Mouse (Mus musculus): ENCODE measurements around the gene Aif1. TPM values are rescaled to one million over a fixed set of nuclear protein-coding genes. Genes with fewer than 3 reads are reported as not detected.

Aif1 gene
- polyA plus RNA-seq, 1 experiment = 17.2 TPM

DNA sequence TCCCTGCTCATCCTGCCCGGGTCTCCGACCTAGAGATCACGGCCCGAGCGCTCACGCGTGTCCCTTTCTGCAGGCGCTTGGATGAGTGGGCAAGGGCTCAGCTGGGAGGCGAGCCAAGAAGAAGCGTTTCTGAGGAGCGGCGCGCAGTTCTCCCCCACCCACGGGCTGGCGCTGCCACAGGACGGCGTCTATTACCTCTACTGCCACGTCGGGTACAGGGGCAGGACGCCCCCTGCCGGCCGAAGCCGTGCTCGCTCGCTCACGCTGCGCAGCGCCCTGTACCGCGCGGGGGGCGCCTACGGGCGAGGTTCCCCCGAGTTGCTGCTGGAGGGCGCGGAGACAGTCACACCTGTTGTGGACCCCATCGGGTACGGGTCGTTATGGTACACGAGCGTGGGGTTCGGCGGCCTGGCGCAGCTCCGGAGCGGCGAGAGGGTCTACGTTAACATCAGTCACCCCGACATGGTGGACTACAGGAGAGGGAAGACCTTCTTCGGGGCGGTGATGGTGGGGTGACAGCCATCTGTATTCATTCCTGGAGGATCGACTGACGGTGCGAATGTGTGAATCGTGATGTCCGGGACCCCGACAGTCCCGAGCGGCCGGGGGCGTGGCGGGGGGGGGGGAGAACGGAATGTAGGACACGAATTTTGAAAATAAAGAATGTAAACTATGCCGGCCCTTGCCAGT is 19.9 kb upstream of the Aif1 start:
- DNase-seq (ENCODE audit: extremely low spot score in 1 of 2, low spot score in 1 of 2) = peak in 1 of 2 experiments; percentile 87

DNA sequence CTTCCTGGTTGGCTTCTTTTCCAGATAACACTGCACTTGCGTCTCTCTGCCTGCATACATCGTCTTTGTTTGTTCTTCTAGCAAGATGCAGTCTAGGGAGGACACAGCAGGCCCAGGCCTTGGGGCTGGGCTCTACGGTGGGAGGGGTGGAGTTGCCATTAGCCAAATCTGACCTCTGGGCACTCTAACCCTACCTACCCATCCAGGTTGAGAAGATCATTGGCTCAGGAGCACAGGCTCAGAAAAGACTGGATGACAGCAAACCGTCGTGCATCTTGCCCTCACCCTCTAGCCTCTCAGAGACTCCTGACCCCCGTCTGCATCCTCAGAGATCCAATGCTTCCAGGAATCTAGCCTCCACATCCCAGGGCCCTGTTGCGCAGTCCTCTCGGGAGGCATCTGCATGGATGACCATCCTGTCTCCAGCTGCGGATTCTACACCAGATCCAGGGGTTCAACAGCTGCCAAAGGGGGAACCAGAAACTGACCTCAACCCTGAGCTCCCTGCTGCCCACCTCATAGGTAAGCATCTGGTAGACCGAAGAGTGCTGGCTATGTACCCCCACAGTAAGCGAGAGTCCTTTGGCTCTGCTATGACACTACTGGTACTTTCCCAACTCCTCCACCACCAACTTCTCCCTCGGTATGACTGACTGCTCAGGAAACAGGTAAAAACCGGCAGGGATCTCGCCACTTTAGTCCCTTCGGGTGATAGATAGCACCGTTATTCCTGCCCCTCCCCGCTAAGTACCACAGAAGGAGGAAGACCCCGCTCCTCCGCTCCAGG is 19.2 kb upstream of the Aif1 start:
- no peak for DNase-seq (ENCODE audit: extremely low spot score in 1 of 2, low spot score in 1 of 2)

DNA sequence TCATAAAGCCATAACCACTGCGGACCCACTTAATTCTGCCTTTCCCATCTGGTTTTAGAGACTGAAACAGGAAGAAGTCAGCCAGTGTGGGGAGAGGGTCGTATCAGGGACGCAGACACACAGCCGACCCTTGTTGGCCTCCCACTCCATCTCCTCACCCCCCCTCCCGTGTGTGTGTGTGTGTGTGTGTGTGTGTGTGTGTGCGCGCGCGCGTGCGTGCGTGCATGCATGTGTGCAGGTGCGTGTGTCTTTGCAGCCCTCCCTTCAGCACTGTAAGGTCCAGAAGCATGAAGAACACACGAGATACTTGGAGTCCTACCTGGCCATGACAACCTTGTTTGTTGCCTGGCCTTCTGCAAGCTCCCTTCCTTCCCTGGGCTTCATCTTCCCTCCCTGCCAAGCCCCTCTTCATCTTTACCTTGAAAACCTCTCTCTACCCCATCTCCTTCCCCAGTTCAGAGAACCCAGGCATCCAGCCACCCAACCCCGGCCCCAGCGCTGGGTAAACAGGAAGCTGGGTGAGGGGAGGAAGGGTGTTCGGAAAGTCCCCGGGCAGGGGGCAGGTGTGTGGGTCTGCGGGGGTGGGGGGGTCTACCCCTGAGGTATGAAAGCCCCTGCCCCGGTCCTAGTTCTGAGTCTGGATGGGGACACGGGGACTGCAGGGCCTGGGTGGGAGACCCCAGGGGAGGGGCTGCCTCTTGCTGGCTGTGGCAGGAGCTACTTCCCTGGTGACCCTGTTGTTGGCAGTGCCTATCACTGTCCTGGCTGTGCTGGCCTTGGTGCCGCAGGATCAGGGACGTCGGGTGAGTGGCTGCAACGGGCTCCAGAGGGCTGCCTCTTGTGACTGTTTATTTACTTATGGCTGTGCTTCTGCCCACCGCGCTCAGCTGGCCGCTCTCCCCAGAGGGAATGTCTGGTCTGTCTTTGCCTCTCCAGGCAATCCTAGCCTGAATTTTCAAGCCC is 18.3 kb upstream of the Aif1 start, which contains the start of gene Ltb:
Ltb (plus strand) TSS at position 559 of the 963 bp plus-strand sequence.
- DNase-seq (ENCODE audit: extremely low spot score in 1 of 2, low spot score in 1 of 2) = no peak

DNA sequence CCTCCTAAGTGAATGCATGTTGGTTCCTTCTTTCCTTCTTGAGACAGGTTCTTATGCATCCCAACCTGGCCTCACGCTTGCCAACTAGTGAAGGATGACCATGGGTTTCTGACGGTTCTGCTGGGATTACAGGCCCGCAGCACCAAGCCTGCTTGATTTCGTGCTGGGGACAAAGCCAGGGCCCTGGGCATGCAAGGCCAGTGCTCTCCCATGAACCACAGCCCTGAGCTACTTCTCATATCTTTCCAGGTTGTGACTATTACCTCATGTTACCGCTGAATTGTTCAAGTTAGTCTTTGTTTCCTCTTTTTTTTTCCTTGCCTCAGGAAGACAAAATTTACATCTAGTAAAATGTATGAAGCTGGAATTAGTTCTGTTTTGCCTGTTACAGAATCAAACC is 17.1 kb upstream of the Aif1 start:
- no peak for DNase-seq (ENCODE audit: extremely low spot score in 1 of 2, low spot score in 1 of 2)

DNA sequence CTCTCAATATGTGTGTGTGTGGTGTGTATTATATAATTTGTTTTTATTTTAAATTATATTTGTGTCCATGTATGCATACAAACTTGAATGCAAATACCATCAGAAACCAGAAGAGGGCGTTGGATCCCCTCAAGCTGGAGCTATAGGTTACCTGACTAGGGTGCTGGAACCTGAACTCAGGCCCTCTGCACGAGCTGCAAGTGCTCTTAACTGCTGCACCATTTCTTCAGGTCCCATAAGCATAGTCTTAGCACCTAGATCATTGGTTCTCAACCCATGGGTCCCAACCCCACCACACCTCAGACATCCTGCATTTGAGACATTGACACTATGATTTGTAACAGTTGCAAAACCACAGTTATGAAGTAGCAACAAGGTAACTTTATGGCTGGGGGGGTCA is 15.9 kb upstream of the Aif1 start:
- DNase-seq (ENCODE audit: extremely low spot score in 1 of 2, low spot score in 1 of 2) = no peak

DNA sequence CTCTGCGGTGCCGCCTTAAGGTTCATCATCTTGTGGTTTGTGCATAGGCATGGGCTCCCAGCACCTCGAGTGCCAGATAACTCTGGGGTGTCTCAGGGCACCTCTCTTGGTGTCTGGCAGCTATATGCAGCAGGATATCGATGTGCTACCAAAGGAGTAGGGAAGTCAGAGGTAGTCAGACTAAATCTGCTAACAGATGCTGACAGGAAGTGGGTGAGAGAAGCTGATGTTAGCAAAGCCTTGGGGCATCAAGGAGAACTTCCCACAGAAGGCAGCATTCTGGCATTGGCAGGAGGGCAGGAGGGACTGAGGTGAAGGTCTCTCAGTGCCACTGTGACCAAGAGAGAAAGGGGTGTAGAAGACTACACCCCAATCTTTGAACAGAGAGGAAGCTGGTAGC is 14.2 kb upstream of the Aif1 start:
- no peak for DNase-seq (ENCODE audit: extremely low spot score in 1 of 2, low spot score in 1 of 2)

DNA sequence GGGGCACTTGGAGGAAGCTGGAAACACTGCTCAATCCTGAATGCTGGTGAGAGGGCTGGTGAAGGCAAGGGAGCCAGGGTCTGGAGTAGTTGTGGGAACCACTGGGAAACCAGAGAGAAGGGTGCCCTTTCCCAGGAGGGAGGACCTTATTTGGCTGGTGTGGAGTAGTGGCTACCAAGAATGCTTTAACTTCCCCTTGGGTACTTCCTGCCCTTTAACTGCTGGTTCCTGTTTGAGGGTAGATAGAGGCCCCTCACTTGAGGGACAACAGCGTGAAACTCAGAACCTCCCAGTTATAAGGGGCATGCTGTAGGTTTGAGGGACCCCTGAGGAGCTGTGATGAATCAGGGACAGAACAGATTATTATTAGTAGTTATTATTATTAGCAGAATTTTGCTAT is 13.3 kb upstream of the Aif1 start:
- no peak for DNase-seq (ENCODE audit: extremely low spot score in 1 of 2, low spot score in 1 of 2)

DNA sequence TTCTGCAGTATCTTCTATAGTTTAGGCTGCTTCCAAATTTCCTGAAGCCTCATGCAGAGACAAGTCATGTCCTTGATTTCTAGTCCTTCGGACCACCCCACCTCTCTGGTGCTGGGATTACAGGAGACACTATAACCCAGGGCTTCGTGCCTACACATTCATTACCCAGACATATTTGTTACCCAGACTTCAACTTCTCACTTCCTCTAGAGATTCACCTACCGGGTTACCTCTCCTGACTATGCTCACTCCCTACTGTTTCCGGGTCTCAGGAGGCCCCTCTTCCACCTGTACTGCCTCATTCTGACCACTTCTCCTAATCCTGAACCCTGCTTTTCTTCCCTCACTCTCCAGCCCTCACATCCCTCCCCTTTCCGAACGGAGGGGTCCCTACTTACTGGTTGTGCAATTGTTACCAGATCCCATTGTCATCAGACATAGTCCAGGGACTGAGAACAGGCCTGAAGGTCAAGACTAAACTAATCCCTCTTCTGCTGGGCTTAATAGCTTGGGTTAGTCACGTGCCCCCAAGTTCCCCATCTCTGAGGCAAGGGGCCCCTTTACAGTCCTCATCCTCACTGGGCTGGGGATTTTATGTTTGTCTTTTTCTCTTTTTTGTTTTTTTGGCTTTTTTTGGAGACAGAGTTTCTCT is 12.2 kb upstream of the Aif1 start, which contains the start of gene Lst1:
Lst1 (minus strand) TSS at position 481 of the 652 bp plus-strand sequence.
- no peak for DNase-seq (ENCODE audit: extremely low spot score in 1 of 2, low spot score in 1 of 2)

DNA sequence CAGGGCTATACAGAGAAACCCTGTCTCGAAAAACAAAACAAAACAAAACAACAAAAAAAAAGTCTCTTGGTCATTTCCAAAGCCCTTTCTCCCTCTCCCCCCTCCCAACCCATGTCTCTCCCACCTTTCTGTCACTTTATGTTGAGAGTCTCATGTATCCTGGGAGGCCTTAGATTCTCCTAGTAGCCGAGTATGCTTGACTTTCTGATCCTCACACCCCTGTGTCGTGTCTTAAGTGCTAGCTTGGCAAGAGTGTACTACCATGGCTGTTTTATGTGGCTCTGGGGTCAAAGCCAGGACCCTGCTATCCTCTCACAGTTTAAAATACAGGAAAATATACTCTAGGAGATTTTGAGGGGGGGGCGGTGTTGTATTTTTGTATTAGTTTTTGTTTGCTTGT is 11.5 kb upstream of the Aif1 start:
- no peak for DNase-seq (ENCODE audit: extremely low spot score in 1 of 2, low spot score in 1 of 2)

DNA sequence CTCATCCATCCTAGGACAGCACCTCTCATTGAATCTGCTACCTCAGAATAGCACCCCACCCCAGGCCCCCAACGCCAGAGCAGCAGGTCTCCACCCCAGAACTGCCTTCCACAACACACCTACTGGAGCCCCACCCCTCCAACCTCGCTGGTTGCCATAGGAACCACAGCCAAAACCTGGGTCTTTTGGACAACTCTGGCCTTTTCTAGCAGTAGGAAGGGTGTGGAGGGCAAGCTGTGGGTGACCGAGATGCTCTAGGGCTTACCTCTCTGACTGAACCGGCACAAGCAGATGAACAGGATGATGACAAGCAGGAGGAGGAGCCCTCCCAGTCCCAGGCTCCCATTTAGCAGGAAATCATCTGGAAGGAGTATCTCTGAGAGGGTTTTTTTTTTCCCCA is 10.8 kb upstream of the Aif1 start:
- DNase-seq (ENCODE audit: extremely low spot score in 1 of 2, low spot score in 1 of 2) = no peak

DNA sequence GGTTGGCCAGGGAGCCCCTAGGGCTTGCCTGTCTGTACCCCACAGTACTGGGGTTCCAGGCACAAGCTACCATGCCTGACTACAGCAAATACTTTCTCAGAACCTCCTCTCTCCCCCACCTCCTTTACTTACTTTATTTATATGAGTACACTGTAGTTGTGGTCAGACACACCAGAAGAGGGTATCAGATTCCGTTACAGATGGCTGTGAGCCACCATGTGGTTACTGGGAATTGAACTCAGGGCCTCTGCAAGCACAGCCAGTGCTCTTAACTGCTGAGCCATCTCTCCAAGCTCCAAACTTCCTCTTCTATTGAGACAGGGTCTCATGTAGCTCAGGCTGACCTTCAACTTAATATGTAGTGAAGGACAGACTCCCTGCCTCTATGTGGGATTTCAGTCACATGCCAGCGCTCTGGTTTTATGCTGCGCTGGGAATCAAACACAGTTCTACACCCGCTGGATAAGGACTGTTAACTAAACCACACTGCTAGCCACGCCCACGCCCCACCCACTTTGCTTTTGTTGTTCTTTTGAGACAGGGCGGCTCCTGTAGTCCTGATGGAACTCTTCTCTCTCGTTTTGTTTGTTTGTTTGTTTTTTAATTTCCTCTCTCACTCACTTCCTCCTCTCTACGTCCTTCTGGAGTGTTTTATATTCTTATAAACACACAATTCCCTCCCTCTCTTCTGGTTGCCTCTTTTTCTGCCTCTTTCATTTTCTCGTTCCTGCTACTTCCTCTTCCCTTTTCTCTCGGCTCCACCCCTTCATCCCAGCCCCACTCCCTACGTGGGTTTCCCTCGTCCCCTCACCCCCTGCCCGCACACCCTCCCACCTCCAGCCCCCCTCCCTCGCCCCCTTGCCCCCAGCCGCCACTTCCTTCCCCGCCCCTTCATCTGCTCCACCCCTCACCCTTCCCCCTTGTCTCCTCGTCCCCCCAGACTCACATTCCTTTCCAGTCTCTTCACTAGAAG is 10.1 kb upstream of the Aif1 start:
- no peak for DNase-seq (ENCODE audit: extremely low spot score in 1 of 2, low spot score in 1 of 2)

DNA sequence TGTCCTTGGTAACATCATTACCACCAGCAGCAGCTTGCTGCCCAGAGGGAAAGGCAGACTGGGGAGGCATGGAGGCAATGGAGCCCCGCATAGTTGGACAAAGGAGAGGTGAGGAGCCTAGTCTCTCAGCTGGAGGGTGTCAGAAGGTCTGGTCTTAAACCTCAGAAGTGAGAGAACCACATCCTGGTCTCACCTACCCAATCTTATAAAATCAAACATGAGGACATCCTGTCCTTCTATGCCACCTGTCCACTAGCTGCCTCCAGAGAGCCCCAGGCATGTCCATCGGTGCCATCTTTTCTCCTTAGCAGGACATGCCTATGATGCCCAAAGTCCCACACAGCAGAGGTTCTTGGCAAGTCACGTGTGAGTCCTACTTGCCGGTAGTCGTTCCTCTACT is 4.2 kb upstream of the Aif1 start:
- no peak for DNase-seq (ENCODE audit: extremely low spot score in 1 of 2, low spot score in 1 of 2)

DNA sequence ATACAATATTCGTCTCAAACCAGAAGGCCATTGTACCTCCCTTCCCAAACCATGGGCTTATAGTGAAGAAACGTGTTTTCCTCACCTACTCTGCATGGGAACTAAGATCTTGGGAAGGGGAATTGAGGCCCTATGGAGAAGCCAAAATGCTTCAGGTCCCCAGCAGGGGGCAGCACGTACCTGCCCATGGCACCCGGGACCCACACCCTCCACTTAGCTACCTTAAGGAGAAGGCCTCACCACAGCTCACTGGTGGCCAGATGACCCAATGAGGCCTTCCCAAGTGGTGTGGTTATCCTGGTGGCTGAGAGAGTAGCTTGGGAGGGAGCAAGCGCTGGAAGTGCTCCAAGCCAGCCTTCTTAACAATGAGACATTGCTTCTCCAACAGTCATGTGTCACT is 2.7 kb upstream of the Aif1 start:
- DNase-seq (ENCODE audit: extremely low spot score in 1 of 2, low spot score in 1 of 2) = peak in 1 of 2 experiments; percentile 72

DNA sequence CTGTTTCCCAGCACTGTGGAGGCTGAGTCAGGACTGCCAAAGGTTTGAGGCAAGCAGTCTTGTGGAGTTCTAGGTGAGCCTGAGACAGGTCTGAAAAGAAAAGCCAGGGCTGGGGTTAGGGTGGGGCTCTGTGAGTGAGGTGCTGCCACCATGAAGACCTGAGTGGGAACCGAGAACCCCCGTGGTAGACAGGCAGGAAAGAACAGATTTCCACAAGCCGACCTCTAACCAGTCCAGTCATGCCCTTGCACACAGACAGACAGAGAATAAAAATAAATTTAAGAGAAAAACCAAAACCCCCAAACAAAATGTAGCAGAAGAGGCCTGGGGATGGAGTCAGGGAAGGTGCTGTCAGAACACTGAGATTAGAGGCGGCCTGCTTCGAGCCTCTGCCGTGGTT is 486 bp downstream of the Aif1 start:
- DNase-seq (ENCODE audit: extremely low spot score in 1 of 2, low spot score in 1 of 2) = no peak

DNA sequence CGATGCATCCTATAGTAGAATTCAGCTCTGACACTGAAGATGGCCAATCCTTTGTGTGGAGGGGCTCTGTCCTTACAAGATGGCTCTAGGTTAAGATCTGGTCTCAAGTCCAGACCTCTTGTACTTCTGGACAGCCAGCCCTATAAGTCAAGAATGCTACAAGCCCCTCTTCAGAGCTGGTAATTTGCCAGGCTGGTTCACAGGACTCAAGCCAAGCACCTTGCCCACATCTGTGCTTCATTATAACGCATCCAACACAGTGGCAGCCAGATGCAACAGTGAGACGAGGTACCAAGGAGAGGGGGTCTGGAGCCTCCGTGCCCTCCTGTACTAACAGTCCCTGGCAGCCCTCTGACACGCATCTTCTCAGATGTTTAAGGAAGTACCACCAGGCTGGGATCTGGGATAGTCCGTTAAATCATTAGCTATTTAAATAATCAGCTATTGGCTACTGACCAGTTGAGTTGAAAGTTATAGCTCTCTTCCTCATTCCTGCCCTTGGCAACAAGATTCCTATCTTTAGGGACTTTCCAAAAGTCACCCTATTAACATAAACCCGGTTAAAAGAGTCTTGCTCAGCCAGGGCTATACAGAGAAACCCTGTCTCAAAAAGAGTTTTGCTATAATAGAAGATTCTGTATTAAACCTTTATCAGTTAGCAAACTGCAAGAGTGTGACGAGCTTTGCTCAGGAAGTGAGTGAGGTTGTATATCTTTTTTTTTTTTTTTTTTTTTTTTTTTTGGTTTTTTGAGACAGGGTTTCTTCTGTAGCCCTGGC is 1.5 kb downstream of the Aif1 start:
- DNase-seq (ENCODE audit: extremely low spot score in 1 of 2, low spot score in 1 of 2) = no peak

DNA sequence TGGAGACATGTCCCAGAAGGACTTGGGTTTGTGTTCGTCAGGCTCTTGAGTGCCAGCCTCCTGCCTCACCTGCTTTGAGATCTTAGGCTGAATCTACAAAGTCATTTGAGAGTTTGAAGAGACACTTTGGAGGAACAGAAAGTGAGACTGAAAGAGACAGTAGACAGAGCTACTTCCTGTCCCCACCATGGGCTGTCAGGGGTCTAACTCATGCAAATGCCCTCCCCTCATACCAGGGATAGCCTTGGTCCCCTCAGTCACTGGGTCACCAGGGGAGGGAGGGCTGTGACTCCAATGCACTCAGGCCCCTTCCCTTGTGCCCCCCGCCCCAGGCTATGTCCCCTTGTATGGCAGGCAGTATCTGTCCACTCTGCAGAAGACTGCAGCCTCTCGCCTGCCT is 2.5 kb downstream of the Aif1 start:
- no peak for DNase-seq (ENCODE audit: extremely low spot score in 1 of 2, low spot score in 1 of 2)

DNA sequence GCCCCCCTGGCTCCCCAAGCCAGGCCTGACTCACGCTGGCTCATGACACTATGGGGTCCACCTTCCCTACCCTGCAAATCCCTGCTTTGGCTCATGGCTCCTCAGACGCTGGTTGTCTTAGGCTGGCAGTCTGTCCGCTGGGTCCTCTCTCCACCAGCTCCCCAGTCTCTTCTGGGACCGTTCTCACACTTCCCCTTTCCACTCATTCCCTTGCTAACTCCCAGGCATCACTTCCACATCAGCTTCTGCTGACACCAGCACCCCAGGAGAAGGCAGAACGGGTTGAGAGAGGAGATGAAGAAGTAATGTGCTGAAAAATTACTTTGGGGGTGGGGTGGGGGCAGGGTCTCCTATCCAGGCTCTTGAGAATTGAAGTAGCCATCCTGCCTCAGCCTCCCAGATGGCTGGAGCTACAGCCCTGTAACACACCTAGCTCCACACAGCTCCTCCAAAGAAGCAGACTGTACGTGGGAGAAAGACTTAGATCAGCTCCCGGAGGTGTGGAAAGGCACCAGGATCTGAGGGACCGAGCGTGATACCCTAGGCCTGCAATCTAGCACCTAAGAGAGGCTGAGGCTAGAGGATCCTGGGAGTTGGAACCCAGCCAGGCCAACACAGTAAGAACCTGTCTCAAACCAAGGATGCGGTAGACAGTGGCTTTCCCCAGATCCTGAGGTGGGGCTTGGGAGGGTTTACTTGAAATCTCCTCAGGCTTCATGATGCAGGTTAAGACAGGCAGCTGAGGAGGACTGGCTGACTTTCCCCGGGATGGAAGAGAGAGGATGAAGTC is 3.2 kb downstream of the Aif1 start:
- DNase-seq (ENCODE audit: extremely low spot score in 1 of 2, low spot score in 1 of 2) = peak in 1 of 2 experiments; percentile 68
